Mouse (Mus musculus): Measurements from ENCODE around the gene Hsdl1. TPM values are rescaled to one million over a fixed set of nuclear protein-coding genes. Genes with fewer than 3 reads are reported as not detected.
A peak's percentile ranks its signal among the peaks of the same experiment; 100 is the strongest.

Hsdl1 gene
- total and polyA plus RNA-seq, 2 experiments from 2014 or later: 164 TPM

- H3K27me3 ChIP-seq (ENCODE audit: insufficient read depth, low read length): no peaks in the 10 kb centered on the region
- H3K36me3 ChIP-seq (ENCODE audit: insufficient read depth, low read length): no peaks in the 10 kb centered on the region
- no peak within 1 kb of the TSS for H3K4me2 ChIP-seq (ENCODE audit: low read depth, low read length, poor library complexity, severe bottlenecking)
- no peak within 1 kb of the TSS for H3K27ac ChIP-seq (ENCODE audit: low read depth, low read length)
- WGBS: 84% methylated on average over 26 of the region's 26 CpGs
- ATAC-seq (ENCODE audit: low FRiP score): no peak
- H3K9ac ChIP-seq (replicated peaks; ENCODE audit: low read length, poor library complexity, severe bottlenecking): no peak within 1 kb of the TSS
- no peaks in the 10 kb centered on the region for H3K9me3 ChIP-seq (ENCODE audit: low read length)
- no peaks in the 10 kb centered on the region for H3K4me1 ChIP-seq (ENCODE audit: insufficient read depth, low read length)
- H3K4me3 ChIP-seq (ENCODE audit: low read depth, low read length): no peak within 1 kb of the TSS
- DNase-seq (ENCODE audit: low spot score): no peak
- TF ChIP-seq CTCF (IDR thresholded peaks at IDR 0.05): no peak
These were observed 37.5 kb upstream of the Hsdl1 start, which contains the start of gene Adad2 for GRCm38 (mm10) chr8:119612471-119612870. TSS of gene Adad2 (plus strand) at chr8:119612747.

- no peak overlapping the region for H3K4me2 ChIP-seq (ENCODE audit: low read depth, low read length, poor library complexity, severe bottlenecking)
- WGBS: 77% methylated on average over 2 of the region's 2 CpGs
- H3K27me3 ChIP-seq (ENCODE audit: insufficient read depth, low read length): no peaks in the 10 kb centered on the region
- ATAC-seq (ENCODE audit: low FRiP score) (no peak), DNase-seq (ENCODE audit: low spot score) (no peak)
- no peak overlapping the region for H3K4me3 ChIP-seq (ENCODE audit: low read depth, low read length)
- peak; percentile 44 for TF ChIP-seq CTCF (IDR thresholded peaks at IDR 0.05)
- H3K36me3 ChIP-seq (ENCODE audit: insufficient read depth, low read length): peaks cover 15% of the 10 kb centered on the region
- H3K9ac ChIP-seq (replicated peaks; ENCODE audit: low read length, poor library complexity, severe bottlenecking): no peak overlapping the region
- H3K27ac ChIP-seq (ENCODE audit: low read depth, low read length): no peak overlapping the region
- peaks cover 10% of the 10 kb centered on the region for H3K4me1 ChIP-seq (ENCODE audit: insufficient read depth, low read length)
- H3K9me3 ChIP-seq (ENCODE audit: low read length): no peaks in the 10 kb centered on the region
These were observed 31.2 kb upstream of the Hsdl1 start for GRCm38 (mm10) chr8:119606224-119606623.

DNA sequence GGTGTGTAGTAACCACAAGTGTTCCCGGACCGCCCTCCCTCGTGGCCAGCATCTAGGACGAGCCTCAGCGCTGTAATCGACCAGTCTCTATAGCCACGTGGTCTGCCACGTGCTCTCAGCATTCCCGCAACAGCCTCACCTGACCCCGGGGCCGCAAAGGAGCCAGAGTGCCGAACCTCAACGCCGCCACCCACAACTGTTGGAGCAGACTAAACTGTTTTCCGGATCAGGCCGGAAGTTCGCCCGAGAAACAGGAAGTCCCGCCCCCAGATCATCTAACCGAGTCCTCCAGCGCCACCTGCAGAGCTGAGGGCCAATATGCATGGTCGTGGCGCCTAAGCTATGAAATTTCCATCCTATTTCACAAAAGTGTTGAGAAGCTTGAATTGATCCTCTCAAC, 30.0 kb upstream of the Hsdl1 start, which contains the start of gene Taf1c:
Gene Taf1c, minus strand, starts transcription at position 227 of the 400 bp plus-strand sequence.
- DNase-seq (ENCODE audit: low spot score) (peak; percentile 95), ATAC-seq (ENCODE audit: low FRiP score) (peak; percentile 78)
- peak within 1 kb of the TSS; percentile 55; the same call in 1 of the 2 replicates for H3K27ac ChIP-seq (ENCODE audit: low read depth, low read length)
- peak within 1 kb of the TSS; percentile 74 for H3K9ac ChIP-seq (replicated peaks; ENCODE audit: low read length, poor library complexity, severe bottlenecking)
- H3K4me2 ChIP-seq (ENCODE audit: low read depth, low read length, poor library complexity, severe bottlenecking): peak within 1 kb of the TSS; percentile 87
- under 1% methylated on average over 23 of the region's 23 CpGs for WGBS
- H3K27me3 ChIP-seq (ENCODE audit: insufficient read depth, low read length): no peaks in the 10 kb centered on the region
- peaks cover 10% of the 10 kb centered on the region for H3K4me1 ChIP-seq (ENCODE audit: insufficient read depth, low read length)
- peak; percentile 94 for TF ChIP-seq CTCF (IDR thresholded peaks at IDR 0.05)
- H3K4me3 ChIP-seq (ENCODE audit: low read depth, low read length): peak within 1 kb of the TSS; percentile 64
- peaks cover 27% of the 10 kb centered on the region for H3K36me3 ChIP-seq (ENCODE audit: insufficient read depth, low read length)
- H3K9me3 ChIP-seq (ENCODE audit: low read length): no peaks in the 10 kb centered on the region

- no peaks in the 10 kb centered on the region for H3K27me3 ChIP-seq (ENCODE audit: insufficient read depth, low read length)
- DNase-seq (ENCODE audit: low spot score): no peak
- H3K9me3 ChIP-seq (ENCODE audit: low read length): no peaks in the 10 kb centered on the region
- peak overlapping the region; percentile 64 for H3K4me3 ChIP-seq (ENCODE audit: low read depth, low read length)
- peak overlapping the region; percentile 87 for H3K4me2 ChIP-seq (ENCODE audit: low read depth, low read length, poor library complexity, severe bottlenecking)
- H3K4me1 ChIP-seq (ENCODE audit: insufficient read depth, low read length): peaks cover 10% of the 10 kb centered on the region
- peaks cover 32% of the 10 kb centered on the region for H3K36me3 ChIP-seq (ENCODE audit: insufficient read depth, low read length)
- H3K27ac ChIP-seq (ENCODE audit: low read depth, low read length): 0 out of 2 replicates have a peak overlapping the region, but pooled peaks have one; percentile 55
- no peak for TF ChIP-seq CTCF (IDR thresholded peaks at IDR 0.05)
- peak overlapping the region; percentile 74 for H3K9ac ChIP-seq (replicated peaks; ENCODE audit: low read length, poor library complexity, severe bottlenecking)
- WGBS: 41% methylated on average over 12 of the region's 12 CpGs
- no peak for ATAC-seq (ENCODE audit: low FRiP score)
These were observed 29.4 kb upstream of the Hsdl1 start for GRCm38 (mm10) chr8:119604398-119604803.

GRCm38 (mm10) chr8:119603771-119604170, 28.8 kb upstream of the Hsdl1 start:
- Histone ChIP-seq H3K36me3 (ENCODE audit: insufficient read depth, low read length) (peaks cover 38% of the 10 kb centered on the region), H3K27ac (ENCODE audit: low read depth, low read length) (no peak overlapping the region), H3K4me3 (ENCODE audit: low read depth, low read length) (peak overlapping the region; percentile 64; the same call in 1 of the 2 replicates), H3K4me2 (ENCODE audit: low read depth, low read length, poor library complexity, severe bottlenecking) (peak overlapping the region; percentile 87), H3K9ac (replicated peaks; ENCODE audit: low read length, poor library complexity, severe bottlenecking) (peak overlapping the region; percentile 74; the same call in 1 of the 2 replicates), H3K4me1 (ENCODE audit: insufficient read depth, low read length) (peaks cover 10% of the 10 kb centered on the region), H3K27me3 (ENCODE audit: insufficient read depth, low read length) (no peaks in the 10 kb centered on the region), H3K9me3 (ENCODE audit: low read length) (no peaks in the 10 kb centered on the region)
- WGBS: 92% methylated on average over 4 of the region's 4 CpGs
- DNase-seq (ENCODE audit: low spot score) (no peak), ATAC-seq (ENCODE audit: low FRiP score) (no peak)
- TF ChIP-seq CTCF (IDR thresholded peaks at IDR 0.05): no peak

- Histone ChIP-seq H3K4me3 (ENCODE audit: low read depth, low read length) (no peak overlapping the region), H3K27ac (ENCODE audit: low read depth, low read length) (no peak overlapping the region), H3K9me3 (ENCODE audit: low read length) (no peaks in the 10 kb centered on the region), H3K4me1 (ENCODE audit: insufficient read depth, low read length) (no peaks in the 10 kb centered on the region), H3K27me3 (ENCODE audit: insufficient read depth, low read length) (no peaks in the 10 kb centered on the region), H3K4me2 (ENCODE audit: low read depth, low read length, poor library complexity, severe bottlenecking) (no peak overlapping the region), H3K36me3 (ENCODE audit: insufficient read depth, low read length) (no peaks in the 10 kb centered on the region), H3K9ac (replicated peaks; ENCODE audit: low read length, poor library complexity, severe bottlenecking) (no peak overlapping the region)
- DNase-seq (ENCODE audit: low spot score) (no peak), ATAC-seq (ENCODE audit: low FRiP score) (no peak)
- WGBS: 91% methylated on average over 7 of the region's 7 CpGs
- no peak for TF ChIP-seq CTCF (IDR thresholded peaks at IDR 0.05)
These were observed 16.5 kb upstream of the Hsdl1 start for GRCm38 (mm10) chr8:119591456-119591855.
